Mouse (Mus musculus): Measurements from ENCODE around the gene Glt28d2. TPM values are rescaled to one million over a fixed set of nuclear protein-coding genes. Genes with fewer than 3 reads are reported as not detected.
A peak's percentile ranks its signal among the peaks of the same experiment; 100 is the strongest.

The Glt28d2 gene
- 0.16 and 0.33 TPM in 2 replicates for total RNA-seq (2014; rRNA removed)
- polyA plus RNA-seq (2015; fragmentation: Nextera tagmentation; extraction: Ambion mirVana): 0.21 and 0.42 TPM in 2 replicates

DNA sequence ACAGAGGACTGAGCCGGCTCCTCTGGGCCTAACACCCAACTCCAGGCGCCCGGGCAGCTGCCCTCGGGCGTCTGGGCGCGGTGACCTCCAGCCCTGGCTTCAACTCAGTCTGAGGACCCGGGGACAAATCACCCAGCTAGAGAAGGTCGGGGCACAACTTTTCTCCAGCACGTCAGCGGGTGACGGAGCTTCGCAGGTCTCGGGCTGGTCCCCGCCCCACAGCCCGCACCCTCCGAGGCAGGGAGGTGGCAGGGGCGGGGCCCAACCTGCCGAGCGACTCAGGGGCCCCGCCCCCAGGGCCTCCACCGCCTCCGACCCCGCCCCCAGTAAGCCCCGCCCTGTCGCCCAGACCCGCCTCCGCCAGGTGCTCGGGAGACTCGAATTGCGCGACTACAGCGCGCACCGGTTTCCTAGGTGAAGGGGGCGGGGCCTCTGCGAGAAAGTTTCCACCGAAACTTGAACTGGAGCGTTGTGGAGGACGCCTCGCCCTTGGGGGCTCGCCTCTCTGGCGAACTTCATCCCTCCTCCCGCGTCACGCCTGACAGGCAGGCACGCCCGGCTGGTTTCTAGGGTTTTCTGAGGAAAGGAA lies at the start of gene Glt28d2, which contains the start of gene Gm37240:
Gene Glt28d2, minus strand, starts transcription at position 278 of the 589 bp plus-strand sequence.
Gene Gm37240, minus strand, starts transcription at position 280 of the 589 bp plus-strand sequence.
- Histone ChIP-seq H3K27ac (ENCODE audit: low read depth, low read length) (no peak within 1 kb of the TSS), H3K36me3 (ENCODE audit: insufficient read depth, low read length) (no peaks in the 10 kb centered on the region), H3K4me1 (ENCODE audit: insufficient read depth, low read length) (peaks cover 10% of the 10 kb centered on the region; the same call in 1 of the 2 replicates), H3K4me2 (ENCODE audit: low read depth, low read length, poor library complexity, severe bottlenecking) (peak within 1 kb of the TSS; percentile 99), H3K4me3 (ENCODE audit: low read depth, low read length) (peak within 1 kb of the TSS; percentile 60), H3K9me3 (ENCODE audit: low read length) (no peaks in the 10 kb centered on the region), H3K27me3 (ENCODE audit: insufficient read depth, low read length) (peaks cover 22% of the 10 kb centered on the region), H3K9ac (replicated peaks; ENCODE audit: low read length, poor library complexity, severe bottlenecking) (peak within 1 kb of the TSS; percentile 34; the same call in 1 of the 2 replicates)
- TF ChIP-seq CTCF (IDR thresholded peaks at IDR 0.05): no peak
- DNase-seq (ENCODE audit: low spot score) (peak; percentile 53), ATAC-seq (ENCODE audit: low FRiP score) (peak; percentile 65)
- 0% methylated on average over 40 of the region's 48 CpGs for WGBS

DNA sequence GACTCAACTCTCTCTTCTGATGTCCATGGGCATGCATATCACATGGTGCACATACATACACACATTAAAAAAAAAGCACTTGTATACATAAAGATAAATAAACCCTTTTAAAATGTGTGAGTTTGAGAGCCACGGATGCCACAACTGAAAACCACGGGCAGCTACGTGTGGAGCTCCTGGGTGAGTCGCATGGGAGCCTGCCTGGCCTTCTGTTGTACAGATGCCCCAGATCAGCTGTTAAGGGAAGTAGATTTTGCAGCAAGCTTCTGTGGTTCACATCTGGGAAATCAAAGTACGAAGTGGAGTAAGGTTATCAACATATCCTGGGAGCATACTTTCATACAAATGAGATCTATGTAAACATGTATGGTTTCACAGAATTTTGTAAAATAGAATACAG lies 46.3 kb upstream of the Glt28d2 start:
- no peak overlapping the region for H3K4me3 ChIP-seq (ENCODE audit: low read depth, low read length)
- no peaks in the 10 kb centered on the region for H3K9me3 ChIP-seq (ENCODE audit: low read length)
- no peaks in the 10 kb centered on the region for H3K4me1 ChIP-seq (ENCODE audit: insufficient read depth, low read length)
- H3K36me3 ChIP-seq (ENCODE audit: insufficient read depth, low read length): no peaks in the 10 kb centered on the region
- no peaks in the 10 kb centered on the region for H3K27me3 ChIP-seq (ENCODE audit: insufficient read depth, low read length)
- no peak overlapping the region for H3K9ac ChIP-seq (replicated peaks; ENCODE audit: low read length, poor library complexity, severe bottlenecking)
- no peak for DNase-seq (ENCODE audit: low spot score)
- no peak overlapping the region for H3K4me2 ChIP-seq (ENCODE audit: low read depth, low read length, poor library complexity, severe bottlenecking)
- no peak for ATAC-seq (ENCODE audit: low FRiP score)
- 88% methylated on average over 5 of the region's 5 CpGs for WGBS
- H3K27ac ChIP-seq (ENCODE audit: low read depth, low read length): no peak overlapping the region
- TF ChIP-seq CTCF (IDR thresholded peaks at IDR 0.05): no peak

DNA sequence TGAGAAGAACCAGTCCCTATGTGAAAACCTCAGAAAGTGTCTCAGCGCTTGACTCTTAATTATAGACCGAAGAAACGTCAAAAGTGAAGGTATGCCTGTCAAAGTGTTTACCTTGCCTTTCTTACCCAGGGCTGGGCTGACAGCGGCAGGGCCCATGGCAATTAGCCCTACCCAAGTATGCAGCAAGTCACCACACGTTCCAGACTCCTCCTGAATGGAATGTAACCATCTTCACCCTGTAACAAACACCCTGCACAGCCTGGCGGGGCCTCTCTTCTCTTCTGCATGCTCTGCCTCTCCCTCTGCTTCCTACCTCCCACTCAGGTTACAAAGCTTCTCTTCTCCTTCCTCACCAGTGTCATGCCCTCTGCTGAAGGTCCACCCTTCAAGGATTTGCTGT lies 44.5 kb upstream of the Glt28d2 start:
- Histone ChIP-seq H3K27ac (ENCODE audit: low read depth, low read length) (no peak overlapping the region), H3K9ac (replicated peaks; ENCODE audit: low read length, poor library complexity, severe bottlenecking) (no peak overlapping the region), H3K4me3 (ENCODE audit: low read depth, low read length) (no peak overlapping the region), H3K4me2 (ENCODE audit: low read depth, low read length, poor library complexity, severe bottlenecking) (no peak overlapping the region), H3K27me3 (ENCODE audit: insufficient read depth, low read length) (no peaks in the 10 kb centered on the region), H3K4me1 (ENCODE audit: insufficient read depth, low read length) (no peaks in the 10 kb centered on the region), H3K9me3 (ENCODE audit: low read length) (no peaks in the 10 kb centered on the region), H3K36me3 (ENCODE audit: insufficient read depth, low read length) (no peaks in the 10 kb centered on the region)
- no peak for TF ChIP-seq CTCF (IDR thresholded peaks at IDR 0.05)
- ATAC-seq (ENCODE audit: low FRiP score): no peak
- WGBS: 80% methylated on average over 6 of the region's 6 CpGs
- no peak for DNase-seq (ENCODE audit: low spot score)

DNA sequence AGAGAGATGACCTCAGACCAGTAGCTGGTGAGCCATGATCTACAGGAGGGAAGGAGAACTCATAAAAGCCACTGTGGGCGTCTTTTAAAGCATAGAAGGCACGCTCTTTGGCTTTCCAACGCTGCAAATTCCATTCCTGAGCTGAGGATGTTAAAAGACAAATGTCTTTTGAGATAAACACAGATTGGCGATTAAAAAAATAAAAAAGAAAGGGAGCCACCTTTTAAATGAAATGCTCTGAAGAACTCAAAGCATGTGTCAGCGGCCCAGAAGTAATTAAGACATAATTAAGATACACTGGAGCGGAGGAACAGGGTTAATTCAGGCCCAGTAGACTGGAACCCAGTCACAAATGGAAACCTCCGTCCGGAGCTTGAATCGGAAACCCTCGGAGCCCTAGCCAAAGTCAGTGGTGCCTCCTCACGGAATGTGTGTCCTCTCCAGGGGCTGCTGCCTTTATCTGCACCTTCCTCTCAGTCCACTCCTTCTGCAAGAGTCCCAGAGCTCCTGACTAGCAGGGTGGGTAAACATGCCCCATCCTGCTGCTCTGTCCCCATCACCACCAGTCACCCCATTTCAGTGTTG lies 43.4 kb upstream of the Glt28d2 start:
- Histone ChIP-seq H3K4me3 (ENCODE audit: low read depth, low read length) (no peak overlapping the region), H3K27me3 (ENCODE audit: insufficient read depth, low read length) (no peaks in the 10 kb centered on the region), H3K9me3 (ENCODE audit: low read length) (no peaks in the 10 kb centered on the region), H3K9ac (replicated peaks; ENCODE audit: low read length, poor library complexity, severe bottlenecking) (no peak overlapping the region), H3K4me1 (ENCODE audit: insufficient read depth, low read length) (no peaks in the 10 kb centered on the region), H3K4me2 (ENCODE audit: low read depth, low read length, poor library complexity, severe bottlenecking) (no peak overlapping the region), H3K27ac (ENCODE audit: low read depth, low read length) (no peak overlapping the region), H3K36me3 (ENCODE audit: insufficient read depth, low read length) (no peaks in the 10 kb centered on the region)
- ATAC-seq (ENCODE audit: low FRiP score) (no peak), DNase-seq (ENCODE audit: low spot score) (no peak)
- 43% methylated on average over 11 of the region's 11 CpGs for WGBS
- TF ChIP-seq CTCF (IDR thresholded peaks at IDR 0.05): no peak

DNA sequence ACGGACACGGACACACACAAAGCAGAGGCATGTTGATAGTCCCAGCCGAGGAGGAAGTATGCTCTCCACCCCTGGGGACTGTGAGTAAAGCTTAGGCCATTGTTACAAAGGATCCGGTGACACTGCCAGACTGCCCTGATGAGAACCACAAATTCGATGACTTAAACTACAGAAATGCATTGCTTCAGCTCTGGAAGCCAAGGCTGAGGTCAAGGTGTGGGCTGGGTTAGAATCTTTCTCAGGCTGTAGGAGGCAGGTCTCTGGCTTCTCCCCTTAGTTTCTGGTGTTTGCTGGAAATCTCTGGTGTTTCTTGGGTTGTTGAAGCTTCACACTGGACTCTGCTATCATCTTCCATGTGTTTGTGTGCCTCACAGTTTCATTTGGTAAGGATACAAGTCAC lies 42.4 kb upstream of the Glt28d2 start:
- no peak for TF ChIP-seq CTCF (IDR thresholded peaks at IDR 0.05)
- ATAC-seq (ENCODE audit: low FRiP score): no peak
- 87% methylated on average over 5 of the region's 5 CpGs for WGBS
- Histone ChIP-seq H3K9ac (replicated peaks; ENCODE audit: low read length, poor library complexity, severe bottlenecking) (no peak overlapping the region), H3K27me3 (ENCODE audit: insufficient read depth, low read length) (no peaks in the 10 kb centered on the region), H3K9me3 (ENCODE audit: low read length) (no peaks in the 10 kb centered on the region), H3K4me3 (ENCODE audit: low read depth, low read length) (no peak overlapping the region), H3K27ac (ENCODE audit: low read depth, low read length) (no peak overlapping the region), H3K4me2 (ENCODE audit: low read depth, low read length, poor library complexity, severe bottlenecking) (no peak overlapping the region), H3K4me1 (ENCODE audit: insufficient read depth, low read length) (no peaks in the 10 kb centered on the region), H3K36me3 (ENCODE audit: insufficient read depth, low read length) (no peaks in the 10 kb centered on the region)
- DNase-seq (ENCODE audit: low spot score): no peak

DNA sequence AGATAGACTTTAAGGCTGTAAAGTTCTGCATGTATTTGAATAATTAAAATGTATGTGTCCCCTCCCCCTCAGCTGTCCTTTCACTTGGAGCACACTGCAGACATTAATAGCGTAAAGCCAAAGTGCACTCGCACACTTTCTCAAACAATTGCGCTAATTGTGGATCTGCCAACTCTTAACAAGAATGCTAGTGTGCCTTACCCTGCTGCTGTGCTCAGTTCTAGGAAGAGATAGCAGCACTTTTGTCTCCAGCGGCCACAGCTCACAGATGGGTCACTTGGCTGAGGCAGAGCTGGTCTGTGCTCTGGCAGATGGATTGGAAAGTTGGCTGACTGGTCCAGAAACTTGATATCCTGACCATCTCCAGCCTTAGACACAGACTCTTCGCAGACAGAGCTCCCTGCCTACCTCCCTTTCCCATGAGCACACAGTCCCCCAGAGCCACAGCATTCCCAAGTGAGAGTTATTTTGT lies 40.9 kb upstream of the Glt28d2 start:
- DNase-seq (ENCODE audit: low spot score) (peak; percentile 63), ATAC-seq (ENCODE audit: low FRiP score) (no peak)
- Histone ChIP-seq H3K9me3 (ENCODE audit: low read length) (no peaks in the 10 kb centered on the region), H3K4me3 (ENCODE audit: low read depth, low read length) (no peak overlapping the region), H3K36me3 (ENCODE audit: insufficient read depth, low read length) (no peaks in the 10 kb centered on the region), H3K4me2 (ENCODE audit: low read depth, low read length, poor library complexity, severe bottlenecking) (no peak overlapping the region), H3K27ac (ENCODE audit: low read depth, low read length) (no peak overlapping the region), H3K9ac (replicated peaks; ENCODE audit: low read length, poor library complexity, severe bottlenecking) (no peak overlapping the region), H3K27me3 (ENCODE audit: insufficient read depth, low read length) (no peaks in the 10 kb centered on the region), H3K4me1 (ENCODE audit: insufficient read depth, low read length) (no peaks in the 10 kb centered on the region)
- TF ChIP-seq CTCF (IDR thresholded peaks at IDR 0.05): no peak
- 76% methylated on average over 5 of the region's 5 CpGs for WGBS

All from midbrain, postnatal 0 days (tissue).